Mouse (Mus musculus) layer of hippocampus, adult 8-10 months (tissue): ENCODE data around the gene Slit2. TPM values are rescaled to one million over a fixed set of nuclear protein-coding genes. Genes with fewer than 3 reads are reported as not detected.

Experiments used
- DNase-seq, 2 experiments: peaks; one replicate each; pipeline ENCODE4 v3.0.0; 2022; ENCODE audit warnings: low spot score in 2 of 2
- total RNA-seq, 4 experiments: library from RNA; stranded (reverse); gene quantifications; 2 replicates each; pipeline ENCODE4 v1.2.4; 2022

The Slit2 gene
- 10 to 100 TPM; 33.1 to 46.2 (median 41.9) TPM for total RNA-seq

DNA sequence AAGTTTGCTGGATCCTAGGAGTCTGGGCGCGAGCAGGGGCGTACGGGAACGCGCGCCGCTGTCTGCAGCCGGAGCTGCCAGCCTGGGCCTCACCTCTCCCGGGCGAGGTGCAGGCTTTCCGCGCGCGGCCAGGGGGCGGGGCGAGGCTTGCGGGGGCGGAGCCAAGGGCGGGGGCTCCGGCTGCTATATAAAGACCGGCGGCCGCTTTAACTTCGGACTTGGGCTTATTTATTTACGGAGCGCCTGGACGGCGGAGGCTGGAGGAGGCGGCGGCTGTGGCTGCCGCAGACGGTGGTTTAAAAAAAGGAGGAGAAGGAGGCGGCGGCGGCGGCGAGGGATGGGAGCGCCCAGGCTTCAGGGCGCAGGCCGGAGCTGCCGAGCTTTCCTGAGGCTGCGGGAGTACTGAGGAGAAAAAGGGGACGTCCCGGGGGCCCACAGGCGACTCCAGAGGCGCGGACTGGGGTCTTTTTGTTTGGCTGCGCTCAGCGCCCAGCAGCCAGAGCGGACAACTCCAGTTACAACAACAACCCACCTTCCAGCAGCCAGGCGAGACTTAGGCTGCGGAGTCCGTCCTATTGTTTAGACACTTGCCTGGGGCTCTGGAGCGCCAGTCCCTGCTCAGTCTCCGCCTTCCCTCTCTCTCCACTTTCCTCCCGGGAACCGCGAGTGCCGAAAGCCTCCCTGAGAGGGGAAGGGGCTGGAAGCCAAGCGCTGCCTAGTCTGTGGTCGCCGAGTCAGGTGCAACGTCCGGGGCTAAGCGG is at the start of gene Slit2:
Gene Slit2, plus strand, starts transcription at position 198 of the 761 bp plus-strand sequence.
- DNase-seq = peak; percentile 17 to 31

- no peak for DNase-seq
These were observed 44.2 kb upstream of the Slit2 start for GRCm38 (mm10) chr5:47938586-47939372.

DNA sequence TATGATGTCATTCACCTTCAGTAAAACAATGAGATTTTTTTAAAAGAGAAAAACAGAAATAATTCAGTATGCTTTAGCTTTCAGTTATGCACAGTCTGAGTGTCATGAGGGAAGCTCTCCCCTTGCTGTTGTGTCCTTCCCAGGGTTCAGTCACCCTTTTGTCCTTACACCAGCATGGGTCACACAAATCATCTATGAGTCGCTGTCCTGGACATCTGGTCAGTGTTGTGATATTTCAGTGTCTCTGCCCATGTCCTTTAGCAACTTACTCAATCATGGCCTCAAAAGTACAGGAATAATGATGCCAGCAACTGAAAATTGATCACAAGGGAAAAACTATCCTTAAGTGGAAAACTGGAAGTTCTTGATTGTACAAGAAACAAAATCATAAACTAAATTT is 26.5 kb upstream of the Slit2 start:
- DNase-seq = no peak

- DNase-seq = no peak
These were observed 7.1 kb upstream of the Slit2 start for GRCm38 (mm10) chr5:47975795-47976194.

DNA sequence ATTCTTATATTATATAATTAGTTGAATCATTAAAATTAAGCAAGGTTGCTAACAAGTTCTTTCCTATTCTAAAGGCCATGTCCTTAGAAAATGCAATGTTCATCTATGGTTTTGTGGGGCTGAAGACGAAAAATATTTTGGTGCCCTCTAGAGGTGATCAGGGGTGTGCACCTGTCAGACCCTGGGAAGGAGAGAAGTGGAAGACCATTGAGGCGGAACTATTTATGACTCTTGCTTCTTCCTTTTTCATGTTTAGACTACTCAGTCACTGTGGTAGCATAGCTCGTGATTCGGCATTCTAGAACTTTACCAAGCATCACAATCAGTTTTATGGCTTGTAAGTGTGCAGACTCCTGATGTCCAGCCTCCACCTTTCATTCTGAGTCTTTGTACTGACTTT is 3.6 kb upstream of the Slit2 start:
- no peak for DNase-seq

DNA sequence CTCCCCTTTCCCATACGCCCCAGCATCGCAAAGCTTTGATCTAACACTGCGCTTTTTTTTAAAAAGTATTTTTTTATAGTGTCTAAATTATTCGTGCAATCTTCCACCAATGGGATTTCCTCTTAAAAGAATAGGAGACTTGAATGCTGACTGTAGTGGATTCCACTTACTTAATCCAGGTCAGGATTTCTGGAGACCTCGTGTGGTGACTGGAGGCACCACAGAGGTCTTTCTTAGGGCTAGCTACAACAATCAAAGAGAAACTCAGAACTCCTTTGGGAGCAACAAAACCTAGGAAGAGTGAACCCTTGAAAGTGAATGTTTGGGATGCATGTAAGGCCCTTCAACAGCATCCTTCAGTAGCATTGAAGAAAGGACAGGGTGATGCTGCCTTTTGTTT is 2.5 kb upstream of the Slit2 start:
- DNase-seq = no peak

DNA sequence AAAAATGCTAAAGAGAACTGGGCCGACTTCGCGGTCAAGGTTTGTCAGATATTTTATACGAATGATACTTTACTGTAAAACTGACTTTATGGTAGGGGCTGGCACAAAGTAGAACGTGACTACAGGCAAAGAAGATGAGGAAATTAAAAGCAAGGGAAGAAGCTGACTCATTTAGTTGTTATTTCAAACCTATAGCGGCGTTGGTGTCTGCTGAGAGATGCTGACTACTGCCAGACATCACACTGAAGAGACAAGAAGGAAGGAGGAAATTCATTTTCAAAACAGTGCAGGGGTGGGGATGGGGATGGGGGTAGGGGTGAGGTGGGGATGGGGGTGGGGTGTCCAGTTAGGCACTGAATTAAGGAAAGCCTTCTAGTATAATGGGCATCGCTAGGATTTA is 987 bp upstream of the Slit2 start:
- no peak for DNase-seq

- peak in 1 of 2 experiments; percentile 12 for DNase-seq
These were observed 1.0 kb downstream of the Slit2 start for GRCm38 (mm10) chr5:47983746-47984583.

GRCm38 (mm10) chr5:47984584-47985197 is 1.8 kb downstream of the Slit2 start:
- peak in 1 of 2 experiments; percentile 9 for DNase-seq

DNA sequence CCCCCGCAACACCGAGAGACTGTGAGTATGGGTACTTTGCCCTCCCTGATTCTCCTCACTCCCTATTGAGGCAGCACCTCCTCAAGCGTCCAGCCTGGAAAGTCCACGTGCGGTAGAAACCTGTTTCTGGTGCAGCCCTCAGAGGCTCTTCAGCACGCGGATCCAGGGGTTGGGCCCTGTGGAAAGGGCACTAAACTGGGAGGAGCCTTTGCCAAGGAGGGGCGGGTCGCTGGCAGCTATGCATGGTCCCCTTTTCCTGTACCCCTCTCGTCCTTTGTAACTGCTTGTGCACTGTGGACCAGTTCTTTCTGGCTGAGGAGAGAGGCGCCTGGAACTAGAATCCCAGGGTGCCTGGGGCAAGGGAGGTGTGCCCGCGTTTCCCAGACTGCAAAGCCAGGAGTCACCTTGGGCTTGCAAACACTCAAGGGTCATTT is 2.3 kb downstream of the Slit2 start:
- no peak for DNase-seq

- DNase-seq = peak in 1 of 2 experiments; percentile 25
These were observed 3.1 kb downstream of the Slit2 start for GRCm38 (mm10) chr5:47985901-47986670.

DNA sequence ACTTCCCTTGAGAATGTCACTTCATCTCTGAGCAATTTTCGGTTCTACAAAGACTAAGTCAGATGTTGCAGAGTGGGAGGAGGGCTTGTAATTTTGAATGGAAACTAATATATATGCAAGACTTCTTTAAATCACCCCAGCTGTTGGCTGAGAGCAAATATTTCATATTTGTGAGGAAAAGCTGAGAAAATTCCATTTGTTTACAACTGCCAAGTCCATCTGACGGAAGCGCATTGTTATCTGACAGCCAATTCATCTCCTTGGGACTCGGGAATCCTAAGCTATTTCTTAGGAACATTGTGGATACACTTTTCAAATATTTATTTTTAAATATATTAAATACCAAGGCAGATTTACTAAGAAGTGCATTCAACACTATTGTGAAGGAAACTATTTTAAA is 8.0 kb downstream of the Slit2 start:
- DNase-seq = no peak

DNA sequence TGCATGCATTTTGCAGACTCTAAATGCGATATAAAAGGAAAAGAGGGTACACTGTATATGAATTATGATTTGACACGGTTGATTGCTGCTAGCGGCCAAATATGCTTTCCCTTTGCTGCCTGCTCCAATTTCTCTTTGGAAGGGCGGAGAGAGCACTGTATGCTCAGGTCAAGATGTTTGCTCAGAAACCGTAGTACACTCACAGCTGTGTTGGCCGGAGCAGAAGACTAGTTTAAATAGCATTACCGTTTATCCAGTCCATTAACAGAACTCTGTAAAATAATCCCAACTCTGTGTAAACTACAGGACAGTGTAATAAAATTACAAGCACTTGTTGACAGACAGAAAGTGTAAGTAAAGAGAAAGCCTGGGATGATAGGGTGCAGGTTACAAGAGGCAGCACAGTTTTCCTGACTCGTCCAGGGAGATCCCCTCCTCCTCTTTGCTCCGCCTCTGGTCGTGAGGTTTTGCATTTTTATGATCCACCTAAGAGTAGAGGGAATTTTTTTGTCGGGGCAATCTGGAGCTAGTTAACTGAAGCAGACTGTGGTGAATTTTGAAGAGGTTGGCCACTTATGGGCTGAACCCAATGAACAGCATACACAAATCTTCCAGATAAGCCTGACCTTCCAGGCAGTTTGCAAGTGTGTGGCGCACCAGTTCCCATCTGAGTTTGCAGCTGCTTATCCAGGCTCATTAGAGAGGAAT is 20.9 kb downstream of the Slit2 start:
- no peak for DNase-seq

GRCm38 (mm10) chr5:48005533-48005932 is 22.6 kb downstream of the Slit2 start:
- DNase-seq = no peak

- DNase-seq = no peak
These were observed 23.1 kb downstream of the Slit2 start for GRCm38 (mm10) chr5:48006059-48006458.

GRCm38 (mm10) chr5:48023441-48023840 is 40.5 kb downstream of the Slit2 start:
- DNase-seq = no peak

DNA sequence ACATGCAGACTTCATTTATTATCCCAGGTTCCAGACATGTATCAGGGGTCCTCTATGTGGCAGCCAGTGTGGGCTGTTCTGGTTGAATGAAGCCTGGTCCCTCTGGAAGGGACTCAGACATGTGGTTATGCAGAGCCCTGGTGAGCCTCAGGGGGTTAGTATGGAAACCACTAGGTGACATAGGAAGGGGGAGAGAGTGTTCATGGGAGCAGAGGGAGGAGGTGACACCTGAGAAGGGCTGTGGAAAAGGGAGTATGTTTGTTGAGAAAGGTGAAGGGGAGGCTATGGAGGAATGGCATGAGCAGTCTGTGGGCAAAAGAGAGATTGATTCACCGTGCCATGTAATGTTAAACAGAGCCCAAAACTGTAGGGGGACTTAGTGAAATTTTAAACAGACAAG is 51.9 kb downstream of the Slit2 start:
- no peak for DNase-seq

DNA sequence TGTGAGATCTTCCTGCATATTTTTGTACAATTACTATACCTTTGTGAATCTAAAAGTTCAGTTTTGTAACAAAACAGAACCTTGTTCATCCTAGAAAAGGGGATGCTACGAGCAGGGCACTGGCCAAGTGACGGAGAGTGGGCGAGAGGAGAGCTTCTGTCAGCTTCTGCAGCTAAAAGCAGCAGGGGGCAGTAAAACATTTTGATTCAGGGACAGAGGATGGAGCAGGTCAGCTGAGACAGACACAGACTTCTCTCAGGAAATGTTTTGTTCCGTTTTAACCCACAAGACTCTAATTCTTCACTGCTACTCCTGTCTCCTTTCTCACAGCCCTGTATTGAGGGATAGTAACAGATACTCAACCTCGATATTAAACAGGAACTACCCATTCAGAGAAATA is 55.1 kb downstream of the Slit2 start:
- no peak for DNase-seq

DNA sequence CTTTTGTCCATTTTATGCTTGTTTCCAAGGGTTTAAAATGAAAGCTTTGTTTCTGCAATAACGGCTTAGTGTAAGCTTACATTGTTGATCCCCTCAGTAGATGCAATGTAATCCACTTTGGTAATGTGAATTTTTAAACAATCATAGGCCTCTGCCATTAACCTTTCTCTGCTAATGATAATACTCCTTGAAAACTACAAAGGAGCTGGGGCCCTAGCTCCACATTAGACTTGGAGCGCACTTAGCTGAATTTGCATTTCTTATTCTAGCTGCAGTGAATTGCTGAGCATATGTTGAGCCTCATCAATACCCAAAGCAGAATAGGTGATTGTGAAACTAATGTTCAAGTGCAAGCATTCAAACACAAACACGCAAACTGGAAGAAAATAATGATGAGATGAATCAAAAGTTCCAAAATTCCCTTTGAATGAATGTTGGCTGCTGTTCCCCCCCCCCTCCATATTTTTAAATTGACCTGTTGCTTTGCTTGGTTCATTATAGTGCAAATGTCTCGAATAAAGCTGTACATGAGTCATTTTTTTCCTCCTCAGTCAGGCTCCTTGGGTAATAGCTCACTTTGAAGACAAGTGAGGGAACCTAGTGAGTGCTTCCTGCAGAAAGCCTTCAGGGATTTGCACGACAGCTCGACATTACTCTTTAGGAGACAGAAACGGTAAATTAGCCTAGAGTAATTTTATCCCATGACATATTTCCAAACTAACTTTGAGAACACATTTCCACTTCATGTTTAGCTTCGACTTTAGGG is 66.2 kb downstream of the Slit2 start:
- DNase-seq = no peak
